Mouse (Mus musculus) kidney, postnatal 0 days (tissue): ENCODE measurements at regions not wholly inside any gene's neighbourhood (a gene's known extent, or its start where the extent isn't known, plus 50 kb on each side); places are given as distances from the start of the nearest gene placed in this dataset.

Experiments used
- ATAC-seq: fragments of 200-750 bp; cut with Nextera tagmentation; replicated peaks from 2 replicates; pipeline ENCODE4 v1.8.0; 2017; ENCODE audit warnings: low read depth, moderate number of reproducible peaks, moderate TSS enrichment, moderate library complexity; ENCODE audit not compliant: low FRiP score
- DNase-seq: peaks from one replicate; pipeline ENCODE4 v3.0.0-alpha.2; 2016; ENCODE audit warnings: low spot score
- H3K27ac ChIP-seq: fragments of 300-500 bp; sonication (generic); 2 replicates; pipeline ENCODE4 v1.5.1; 2014; ENCODE audit warnings: mild to moderate bottlenecking
- H3K27me3 ChIP-seq: fragments of 300-500 bp; sonication (generic); 2 replicates; pipeline ENCODE4 v1.6.1; 2014; ENCODE audit warnings: low read length, mixed read lengths; ENCODE audit not compliant: insufficient read depth
- H3K36me3 ChIP-seq: fragments of 300-500 bp; sonication (generic); 2 replicates; pipeline ENCODE4 v1.6.1; 2014; ENCODE audit warnings: low read length, mixed read lengths; ENCODE audit not compliant: insufficient read depth
- H3K4me1 ChIP-seq: fragments of 300-500 bp; sonication (generic); replicated peaks from 2 replicates; pipeline ENCODE4 v1.6.1; 2014; ENCODE audit warnings: antibody characterized with exemption, low read length, mixed read lengths; ENCODE audit not compliant: insufficient read depth
- H3K4me2 ChIP-seq: fragments of 300-500 bp; sonication (generic); 2 replicates; pipeline ENCODE4 v1.6.1; 2014; ENCODE audit warnings: mild to moderate bottlenecking, low read length, moderate library complexity, mixed read lengths
- H3K4me3 ChIP-seq: fragments of 300-500 bp; sonication (generic); replicated peaks from 2 replicates; pipeline ENCODE4 v1.5.1; 2014; ENCODE audit warnings: low read depth, low read length
- H3K9ac ChIP-seq: fragments of 300-500 bp; sonication (generic); 2 replicates; pipeline ENCODE4 v1.6.1; 2014; ENCODE audit warnings: low read depth, low read length
- H3K9me3 ChIP-seq: fragments of 300-500 bp; sonication (generic); replicated peaks from 2 replicates; pipeline ENCODE4 v1.6.1; 2016; ENCODE audit warnings: low read length, inconsistent platforms, mixed read lengths
- CTCF ChIP-seq: IDR thresholded peaks from 2 replicates; pipeline ENCODE4 v1.5.1; 2016; ENCODE audit warnings: antibody characterized with exemption, low read depth, mild to moderate bottlenecking, moderate library complexity
- WGBS: fragments of 180-500 bp; shearing (Covaris S2); extraction: QIAGEN DNeasy Blood & Tissue Kit; methylation state at CpG from one replicate; pipeline ENCODE4 v1.1.7; 2014; 5-methylcytosine and 5-hydroxymethylcytosine counted together

DNA sequence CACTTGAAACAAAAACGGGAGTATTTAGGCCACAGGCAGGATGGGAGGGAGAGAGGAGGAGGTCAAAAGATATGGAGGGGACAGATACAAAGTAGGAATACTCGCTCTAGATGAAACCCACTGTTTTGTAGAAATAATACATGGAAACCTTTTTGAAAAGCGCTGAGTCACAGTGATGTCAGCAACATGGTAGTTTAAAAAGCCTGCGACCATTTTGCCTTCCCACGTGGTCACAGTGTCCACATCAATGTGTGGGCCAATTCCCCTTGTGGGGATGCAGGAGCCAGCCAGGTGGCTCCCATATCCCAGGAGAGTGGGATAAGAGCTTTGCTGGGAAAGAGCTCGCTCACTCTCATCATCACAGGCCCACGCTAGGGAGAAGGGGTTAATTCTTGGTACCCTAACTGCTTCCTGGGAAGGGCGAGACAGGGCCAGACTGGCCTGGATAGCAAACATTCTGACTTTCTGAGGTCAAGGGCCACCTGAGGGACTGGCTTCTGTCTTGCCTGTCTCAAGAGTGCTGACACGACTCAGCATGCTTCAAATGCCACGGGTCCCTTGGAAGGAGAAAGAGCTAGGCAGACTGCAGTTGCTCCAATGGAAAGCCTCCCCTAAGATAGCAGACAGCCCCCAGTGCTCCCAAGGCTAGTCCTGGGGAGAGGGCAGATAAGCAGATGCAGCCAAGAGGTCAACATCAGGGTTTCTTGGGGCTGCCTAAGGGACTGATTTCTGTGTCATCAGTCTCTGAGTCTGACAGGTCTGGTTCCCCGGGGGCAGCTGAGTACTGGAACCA lies 143.3 kb upstream of the Usp9x start:
- Histone ChIP-seq H3K9ac (no peak overlapping the region), H3K4me3 (no peak overlapping the region), H3K27ac (no peak overlapping the region), H3K27me3 (no peaks in the 10 kb centered on the region), H3K9me3 (no peaks in the 10 kb centered on the region), H3K4me1 (no peaks in the 10 kb centered on the region), H3K4me2 (no peak overlapping the region), H3K36me3 (no peaks in the 10 kb centered on the region)
- DNase-seq (no peak), ATAC-seq (no peak)
- 61% methylated on average over 11 of the region's 11 CpGs for WGBS
- TF ChIP-seq CTCF: no peak

DNA sequence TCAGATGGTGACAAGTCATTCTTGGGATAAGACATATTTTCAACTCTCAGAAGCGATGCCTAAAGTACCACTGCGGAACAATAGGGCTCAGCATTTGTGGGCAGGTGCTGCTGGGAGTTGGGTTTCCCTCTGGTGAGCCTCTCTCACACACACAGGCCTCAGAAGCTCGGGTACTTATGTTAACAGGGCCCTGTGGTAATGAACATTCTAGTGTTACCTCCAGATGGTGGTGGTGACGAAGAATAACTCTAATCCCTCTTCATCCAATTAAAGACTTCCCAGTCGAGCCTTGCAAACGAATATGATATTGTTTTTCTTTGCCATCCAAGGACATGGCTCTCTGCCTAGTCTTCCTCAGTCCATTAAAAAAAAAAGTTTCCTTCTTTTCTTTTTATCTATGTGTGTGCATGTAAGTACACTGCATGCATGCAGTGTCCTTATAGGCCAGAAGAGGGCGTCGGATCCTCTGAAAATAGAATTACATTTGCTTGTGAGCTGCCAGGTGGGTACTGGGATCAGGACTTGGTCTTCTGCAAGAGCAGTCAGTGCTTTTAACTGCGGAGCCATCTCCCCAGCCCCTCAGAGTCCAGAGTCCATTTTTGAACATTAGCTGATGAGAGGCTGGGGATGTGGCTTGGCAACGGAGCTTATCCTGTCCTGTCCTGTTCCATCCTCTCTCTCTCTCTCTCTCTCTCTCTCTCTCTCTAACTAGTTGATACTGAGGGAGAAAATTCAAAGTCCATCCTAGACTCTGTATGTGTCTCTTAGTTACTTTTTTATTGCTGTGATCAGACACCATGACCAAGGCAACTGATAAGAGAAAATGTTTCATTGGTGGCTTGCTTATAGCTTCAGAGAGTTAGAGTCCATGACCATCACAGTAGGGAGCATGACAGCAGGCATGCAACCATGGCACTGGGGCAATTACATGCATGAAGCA lies 146.3 kb upstream of the Usp9x start:
- H3K27ac ChIP-seq: no peak overlapping the region
- H3K4me1 ChIP-seq: no peaks in the 10 kb centered on the region
- no peaks in the 10 kb centered on the region for H3K27me3 ChIP-seq
- H3K36me3 ChIP-seq: no peaks in the 10 kb centered on the region
- no peaks in the 10 kb centered on the region for H3K9me3 ChIP-seq
- 0 out of 2 replicates have a peak, but pooled peaks have one; percentile 15 for TF ChIP-seq CTCF
- H3K4me3 ChIP-seq: no peak overlapping the region
- no peak overlapping the region for H3K9ac ChIP-seq
- 68% methylated on average over 10 of the region's 10 CpGs for WGBS
- DNase-seq (no peak), ATAC-seq (no peak)
- H3K4me2 ChIP-seq: no peak overlapping the region

DNA sequence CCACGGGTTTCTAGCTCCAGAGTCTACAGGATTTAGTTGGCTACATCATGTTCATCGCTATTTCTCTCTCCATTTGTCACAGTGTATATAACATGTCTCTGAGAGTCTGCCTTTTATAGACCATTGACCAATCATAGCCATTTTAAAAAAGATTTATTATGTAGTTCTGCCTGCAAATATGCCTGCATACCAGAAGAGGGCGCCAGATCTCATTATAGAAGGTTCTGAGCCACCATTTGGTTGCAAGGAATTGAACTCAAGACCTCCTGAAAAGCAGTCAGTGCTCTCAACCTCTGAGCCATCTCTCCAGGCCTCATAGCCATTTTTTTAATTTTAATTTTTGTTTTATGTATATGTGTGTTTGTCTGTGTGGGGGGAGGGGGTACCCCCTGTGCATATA lies 151.7 kb upstream of the Usp9x start:
- ATAC-seq (no peak), DNase-seq (no peak)
- H3K9me3 ChIP-seq: no peaks in the 10 kb centered on the region
- no peak overlapping the region for H3K4me2 ChIP-seq
- no peak overlapping the region for H3K9ac ChIP-seq
- no peaks in the 10 kb centered on the region for H3K36me3 ChIP-seq
- H3K4me1 ChIP-seq: no peaks in the 10 kb centered on the region
- no peak overlapping the region for H3K27ac ChIP-seq
- TF ChIP-seq CTCF: peak; percentile 35
- H3K4me3 ChIP-seq: no peak overlapping the region
- WGBS: 23% methylated on average over 3 of the region's 3 CpGs
- no peaks in the 10 kb centered on the region for H3K27me3 ChIP-seq

DNA sequence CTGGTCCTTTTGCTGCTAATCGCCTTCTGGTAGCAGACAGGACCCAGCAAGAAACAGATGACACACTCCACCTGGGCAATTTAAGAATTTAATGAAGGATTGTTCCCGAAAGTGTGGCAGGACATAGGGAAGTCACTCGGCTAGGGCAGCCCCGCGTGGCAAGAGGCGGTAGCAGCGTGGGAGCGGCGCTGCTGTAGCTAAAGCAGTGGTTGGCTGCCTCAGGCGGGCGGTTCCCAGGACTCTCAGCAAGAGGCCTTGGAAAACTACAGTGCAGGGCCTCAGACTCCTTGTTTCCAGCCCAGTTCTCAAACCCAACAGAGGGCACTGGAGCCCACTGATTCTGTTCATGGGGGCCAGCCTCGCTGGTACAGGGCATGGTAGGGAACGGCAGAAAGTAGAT lies 154.2 kb upstream of the Usp9x start:
- Histone ChIP-seq H3K4me3 (no peak overlapping the region), H3K9me3 (no peaks in the 10 kb centered on the region), H3K27ac (no peak overlapping the region), H3K4me2 (peak overlapping the region; percentile 39), H3K4me1 (no peaks in the 10 kb centered on the region), H3K9ac (no peak overlapping the region), H3K36me3 (no peaks in the 10 kb centered on the region), H3K27me3 (no peaks in the 10 kb centered on the region)
- peak; percentile 2; the same call in 1 of the 2 replicates for TF ChIP-seq CTCF
- peak; percentile 63; the same call in 1 of the 2 replicates for ATAC-seq
- 33% methylated on average over 13 of the region's 13 CpGs for WGBS
- peak; percentile 34 for DNase-seq

DNA sequence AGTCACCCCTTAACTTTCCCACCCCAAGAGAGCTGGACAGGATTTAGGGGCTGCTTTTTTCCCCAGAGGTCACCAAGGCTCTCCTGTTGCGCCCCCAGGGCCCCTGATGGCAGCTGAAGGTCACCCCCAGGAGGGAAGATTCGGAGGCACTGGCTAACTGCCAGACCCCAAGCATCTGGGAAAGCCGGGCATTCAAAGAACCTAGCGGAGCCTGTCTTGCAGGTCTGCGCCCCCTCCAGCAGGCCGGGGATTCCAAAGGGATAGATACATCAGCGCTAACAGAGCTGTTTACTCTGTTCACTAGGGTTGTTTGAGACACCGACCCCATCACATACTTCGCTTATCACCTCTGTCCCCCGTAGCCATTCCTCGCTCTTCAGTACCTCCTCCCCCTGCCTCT lies 154.6 kb upstream of the Usp9x start:
- Histone ChIP-seq H3K27me3 (no peaks in the 10 kb centered on the region), H3K36me3 (no peaks in the 10 kb centered on the region), H3K9me3 (no peaks in the 10 kb centered on the region), H3K4me1 (no peaks in the 10 kb centered on the region), H3K4me2 (peak overlapping the region; percentile 39), H3K9ac (no peak overlapping the region), H3K4me3 (no peak overlapping the region), H3K27ac (no peak overlapping the region)
- 33% methylated on average over 11 of the region's 11 CpGs for WGBS
- ATAC-seq: no peak; the same call in 1 of the 2 replicates
- no peak for TF ChIP-seq CTCF
- DNase-seq: no peak

DNA sequence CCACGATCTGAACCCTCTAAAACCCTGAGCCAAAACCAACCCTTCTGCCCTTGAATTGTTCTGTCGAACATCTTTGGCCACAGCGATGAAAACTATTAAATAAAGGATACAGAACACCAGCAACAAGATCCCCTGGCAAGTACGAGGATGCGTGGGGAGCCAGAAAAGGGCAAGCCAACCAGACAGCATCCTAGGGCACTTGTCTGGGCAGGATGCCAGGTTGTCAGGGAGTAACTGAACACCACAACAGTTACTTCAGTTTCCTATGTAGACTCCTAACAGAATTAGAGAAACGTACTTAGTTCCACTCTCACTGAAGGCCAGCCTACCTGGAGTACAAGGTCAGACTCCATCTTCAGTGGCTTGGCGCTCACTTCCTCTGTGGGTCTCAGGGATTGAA lies 138.4 kb upstream of the Med14 start:
- H3K9ac ChIP-seq: no peak overlapping the region
- ATAC-seq (no peak), DNase-seq (no peak)
- H3K27me3 ChIP-seq: no peaks in the 10 kb centered on the region
- no peak for TF ChIP-seq CTCF
- no peaks in the 10 kb centered on the region for H3K4me1 ChIP-seq
- WGBS: 83% methylated on average over 7 of the region's 7 CpGs
- no peaks in the 10 kb centered on the region for H3K36me3 ChIP-seq
- H3K27ac ChIP-seq: no peak overlapping the region
- H3K4me2 ChIP-seq: no peak overlapping the region
- H3K9me3 ChIP-seq: no peaks in the 10 kb centered on the region
- H3K4me3 ChIP-seq: no peak overlapping the region
